Mouse (Mus musculus): ENCODE data around the gene Cxcr2.

- TF ChIP-seq CTCF (IDR thresholded peaks at IDR 0.05; ENCODE audit: low read depth, low read length) (no peak), GATA1 (IDR thresholded peaks at IDR 0.05; ENCODE audit: borderline replicate concordance, low read length) (no peak), POLR2AphosphoS5 (IDR thresholded peaks at IDR 0.05; ENCODE audit: insufficient replicate concordance, low read depth, low read length) (no peak)
These were observed 27.7 kb downstream of the Cxcr2 start for GRCm38 (mm10) chr1:74181462-74181861.
